Mouse (Mus musculus) kidney, adult 2 months (tissue): ENCODE results near the gene Parp9.

ENCODE experiments used
- CTCF ChIP-seq: fragments of 200-500 bp; conservative IDR thresholded peaks from 2 replicates; pipeline ENCODE4 v1.5.1; 2011; ENCODE audit warnings: low read depth, mild to moderate bottlenecking, control low read depth, low read length, moderate library complexity, mixed read lengths; ENCODE audit not compliant: insufficient read depth, insufficient read length
- POLR2A ChIP-seq: fragments of 200-500 bp; IDR thresholded peaks from one replicate; pipeline ENCODE4 v1.6.1; 2011; ENCODE audit warnings: low read depth, low read length, control low read depth

GRCm38 (mm10) chr16:35911449-35911848 is 26.8 kb upstream of the Parp9 start:
- TF ChIP-seq POLR2A (no peak), CTCF (no peak)
